Mouse (Mus musculus) thymus, postnatal 4 days (tissue): ENCODE data around the gene Adgrv1.
"Not testable (repeated sequence)": the region's sequence is repeated elsewhere in the genome, so short reads cannot be mapped to it uniquely, and the experiment has no call there.

Experiments used
- DNase-seq: peaks from one replicate; pipeline ENCODE4 v3.0.0; 2021

Gene Adgrv1

GRCm38 (mm10) chr13:81328181-81328580 lies 304.8 kb downstream of the Adgrv1 start:
- no peak for DNase-seq

GRCm38 (mm10) chr13:81325606-81326215 lies 307.2 kb downstream of the Adgrv1 start:
- DNase-seq = no peak

- DNase-seq = no peak
Observed at GRCm38 (mm10) chr13:81323546-81324316, 309.2 kb downstream of the Adgrv1 start.

- DNase-seq = no peak
Observed at GRCm38 (mm10) chr13:81316581-81316980, 316.4 kb downstream of the Adgrv1 start.

- no peak for DNase-seq
Observed at GRCm38 (mm10) chr13:81314306-81315120, 318.4 kb downstream of the Adgrv1 start.

- DNase-seq = no peak
Observed at GRCm38 (mm10) chr13:81312148-81312547, 320.8 kb downstream of the Adgrv1 start.

- DNase-seq = no peak
Observed at GRCm38 (mm10) chr13:81300851-81301250, 332.1 kb downstream of the Adgrv1 start.

- DNase-seq = no peak
Observed at GRCm38 (mm10) chr13:81294106-81294505, 338.8 kb downstream of the Adgrv1 start.

- DNase-seq = no peak
Observed at GRCm38 (mm10) chr13:81282193-81282592, 350.8 kb downstream of the Adgrv1 start.

- DNase-seq = no peak
Observed at GRCm38 (mm10) chr13:81280650-81281229, 352.2 kb downstream of the Adgrv1 start.

- no peak for DNase-seq
Observed at GRCm38 (mm10) chr13:81279351-81279736, 353.6 kb downstream of the Adgrv1 start.

GRCm38 (mm10) chr13:81278669-81279350 lies 354.1 kb downstream of the Adgrv1 start:
- DNase-seq = no peak

- no peak for DNase-seq
Observed at GRCm38 (mm10) chr13:81273837-81274236, 359.1 kb downstream of the Adgrv1 start.

GRCm38 (mm10) chr13:81270396-81270795 lies 362.6 kb downstream of the Adgrv1 start:
- DNase-seq = no peak

- DNase-seq = no peak
Observed at GRCm38 (mm10) chr13:81269056-81269455, 363.9 kb downstream of the Adgrv1 start.

GRCm38 (mm10) chr13:81267489-81267888 lies 365.5 kb downstream of the Adgrv1 start:
- not testable (repeated sequence) for DNase-seq

GRCm38 (mm10) chr13:81264465-81264864 lies 368.5 kb downstream of the Adgrv1 start:
- DNase-seq = no peak

GRCm38 (mm10) chr13:81241181-81241580 lies 391.8 kb downstream of the Adgrv1 start:
- DNase-seq = no peak

- DNase-seq = no peak
Observed at GRCm38 (mm10) chr13:81239836-81240235, 393.1 kb downstream of the Adgrv1 start.

GRCm38 (mm10) chr13:81239427-81239826 lies 393.5 kb downstream of the Adgrv1 start:
- DNase-seq = no peak

GRCm38 (mm10) chr13:81238855-81239254 lies 394.1 kb downstream of the Adgrv1 start:
- no peak for DNase-seq

GRCm38 (mm10) chr13:81237947-81238346 lies 395.0 kb downstream of the Adgrv1 start:
- no peak for DNase-seq
